Mouse (Mus musculus) CH12.LX (cell line): ENCODE measurements at regions not wholly inside any gene's neighbourhood (a gene's known extent, or its start where the extent isn't known, plus 50 kb on each side); places are given as distances from the start of the nearest gene placed in this dataset.

Experiments used
- DNase-seq: peaks from one replicate; pipeline ENCODE4 v3.0.0-alpha.2; 2013; ENCODE audit errors: extremely low read depth
- H3K27ac ChIP-seq: 2 replicates; pipeline ENCODE4 v1.5.1; 2012; ENCODE audit warnings: low read depth, mild to moderate bottlenecking, control low read depth, moderate library complexity; ENCODE audit not compliant: insufficient read depth
- H3K27me3 ChIP-seq: replicated peaks from 2 replicates; pipeline ENCODE3; 2012; ENCODE audit warnings: inconsistent platforms
- H3K36me3 ChIP-seq, 2 experiments: replicated peaks in 1 of 2; 2 replicates each; pipeline versions ENCODE3 to v1.6.1; 2012; ENCODE audit warnings: inconsistent platforms in 1 of 2, low read length in 1 of 2, mild to moderate bottlenecking in 1 of 2, mixed read lengths in 1 of 2, moderate library complexity in 1 of 2; ENCODE audit not compliant: control insufficient read depth in 1 of 2, insufficient read depth in 1 of 2
- H3K4me1 ChIP-seq, 2 experiments: 2 replicates each; pipeline ENCODE4 v1.6.1; 2012; ENCODE audit warnings: inconsistent platforms in 1 of 2, moderate library complexity in 1 of 2; ENCODE audit not compliant: insufficient read depth in 2 of 2, control insufficient read depth in 1 of 2
- H3K4me2 ChIP-seq: 2 replicates; pipeline ENCODE4 v1.6.1; 2012; ENCODE audit warnings: low read depth, mild to moderate bottlenecking, control low read depth; ENCODE audit not compliant: poor library complexity, insufficient read depth, severe bottlenecking
- H3K4me3 ChIP-seq, 3 experiments: fragments of 150-350 bp in 1 of 3; sonication (generic) in 1 of 3; replicated peaks in 1 of 3; 2 replicates each; pipeline versions ENCODE3 to v1.5.1; 2011 to 2012; ENCODE audit warnings: low read depth in 2 of 3, low read length in 2 of 3, mild to moderate bottlenecking in 2 of 3, moderate library complexity in 2 of 3, control low read depth in 1 of 3, improper control_type of control experiment in 1 of 3, inconsistent platforms in 1 of 3, mixed read lengths in 1 of 3; ENCODE audit not compliant: poor library complexity in 1 of 3
- H3K79me2 ChIP-seq: replicated peaks from 2 replicates; pipeline ENCODE4 v1.6.1; 2012; ENCODE audit warnings: mild to moderate bottlenecking, moderate library complexity; ENCODE audit not compliant: control insufficient read depth, poor library complexity, insufficient read depth, severe bottlenecking; ENCODE audit errors: extremely low read depth
- H3K9ac ChIP-seq: 2 replicates; pipeline ENCODE4 v1.6.1; 2012; ENCODE audit warnings: low read depth, mild to moderate bottlenecking, control low read depth, moderate library complexity; ENCODE audit not compliant: insufficient read depth
- H3K9me3 ChIP-seq: replicated peaks from 2 replicates; pipeline ENCODE3; 2012; ENCODE audit warnings: low read length, inconsistent platforms, mixed read lengths
- BHLHE40 ChIP-seq: IDR thresholded peaks from 2 replicates; pipeline ENCODE4 v1.6.1; 2011; ENCODE audit warnings: mild to moderate bottlenecking, low read depth, low read length, improper control_type of control experiment
- CTCF ChIP-seq, 2 experiments: IDR thresholded peaks in 1 of 2; conservative IDR thresholded peaks in 1 of 2; 2 replicates each; pipeline ENCODE4 v1.5.1; 2011 to 2012; ENCODE audit warnings: low read depth in 2 of 2, low read length in 2 of 2, improper control_type of control experiment in 1 of 2, inconsistent platforms in 1 of 2, mild to moderate bottlenecking in 1 of 2, moderate library complexity in 1 of 2
- E2F4 ChIP-seq: IDR thresholded peaks from 2 replicates; pipeline ENCODE4 v1.6.1; 2011; ENCODE audit warnings: low read depth, low read length, improper control_type of control experiment; ENCODE audit not compliant: insufficient replicate concordance
- EP300 ChIP-seq: IDR thresholded peaks from 2 replicates; pipeline ENCODE4 v1.6.1; 2011; ENCODE audit warnings: low read length, improper control_type of control experiment
- ETS1 ChIP-seq: conservative IDR thresholded peaks from 2 replicates; pipeline ENCODE4 v1.6.1; 2012; ENCODE audit warnings: low read depth, mild to moderate bottlenecking, inconsistent platforms, low read length, improper control_type of control experiment, moderate library complexity
- GABPA ChIP-seq: IDR thresholded peaks from 2 replicates; pipeline ENCODE4 v1.6.1; 2012; ENCODE audit warnings: low read depth, low read length, improper control_type of control experiment, inconsistent platforms; ENCODE audit not compliant: insufficient replicate concordance
- HCFC1 ChIP-seq: IDR thresholded peaks from 2 replicates; pipeline ENCODE4 v1.6.1; 2012; ENCODE audit warnings: low read depth, mild to moderate bottlenecking, inconsistent platforms, low read length, improper control_type of control experiment
- IRF4 ChIP-seq: IDR thresholded peaks from 2 replicates; pipeline ENCODE4 v1.6.1; 2014; ENCODE audit warnings: low read depth, mild to moderate bottlenecking, inconsistent platforms, low read length, improper control_type of control experiment
- JUN ChIP-seq: IDR thresholded peaks from 2 replicates; pipeline ENCODE4 v1.6.1; 2011; ENCODE audit warnings: low read depth, mild to moderate bottlenecking, low read length, improper control_type of control experiment, moderate library complexity; ENCODE audit not compliant: insufficient read depth
- KAT2A ChIP-seq: IDR thresholded peaks from 2 replicates; pipeline ENCODE4 v1.6.1; 2012; ENCODE audit warnings: low read length, improper control_type of control experiment, inconsistent platforms; ENCODE audit not compliant: insufficient replicate concordance
- MXI1 ChIP-seq: IDR thresholded peaks from 2 replicates; pipeline ENCODE4 v1.6.1; 2011; ENCODE audit warnings: mild to moderate bottlenecking, low read depth, low read length, improper control_type of control experiment
- MYC ChIP-seq: IDR thresholded peaks from 2 replicates; pipeline ENCODE4 v1.6.1; 2011; ENCODE audit warnings: low read depth, mild to moderate bottlenecking, improper control_type of control experiment, low read length
- NELFE ChIP-seq: IDR thresholded peaks from 2 replicates; pipeline ENCODE4 v1.6.1; 2011; ENCODE audit warnings: low read depth, low read length, improper control_type of control experiment
- NRF1 ChIP-seq: IDR thresholded peaks from 2 replicates; pipeline ENCODE4 v1.6.1; 2014; ENCODE audit warnings: low read depth, mild to moderate bottlenecking, inconsistent platforms, low read length, improper control_type of control experiment, moderate library complexity
- POLR2A ChIP-seq: IDR thresholded peaks from 2 replicates; pipeline ENCODE4 v1.6.1; 2011; ENCODE audit warnings: low read depth, mild to moderate bottlenecking, improper control_type of control experiment, low read length
- POLR2AphosphoS2 ChIP-seq: IDR thresholded peaks from 2 replicates; pipeline ENCODE4 v1.6.1; 2011; ENCODE audit warnings: low read depth, low read length, improper control_type of control experiment
- RAD21 ChIP-seq: IDR thresholded peaks from 2 replicates; pipeline ENCODE4 v1.6.1; 2011; ENCODE audit warnings: low read depth, mild to moderate bottlenecking, low read length, improper control_type of control experiment, moderate library complexity
- RCOR1 ChIP-seq: conservative IDR thresholded peaks from 2 replicates; pipeline ENCODE4 v1.6.1; 2012; ENCODE audit warnings: low read depth, mild to moderate bottlenecking, inconsistent platforms, low read length, improper control_type of control experiment
- SIN3A ChIP-seq: IDR thresholded peaks from 2 replicates; pipeline ENCODE4 v1.6.1; 2012; ENCODE audit warnings: low read length, improper control_type of control experiment, inconsistent platforms
- SMC3 ChIP-seq: IDR thresholded peaks from 2 replicates; pipeline ENCODE4 v1.6.1; 2011; ENCODE audit warnings: low read depth, low read length, improper control_type of control experiment
- TCF12 ChIP-seq: IDR thresholded peaks from 2 replicates; pipeline ENCODE4 v1.6.1; 2014; ENCODE audit warnings: low read depth, mild to moderate bottlenecking, inconsistent platforms, low read length, improper control_type of control experiment
- USF2 ChIP-seq: conservative IDR thresholded peaks from 2 replicates; pipeline ENCODE4 v1.6.1; 2011; ENCODE audit warnings: low read depth, low read length, improper control_type of control experiment
- ZC3H11A ChIP-seq: IDR thresholded peaks from 2 replicates; pipeline ENCODE4 v1.6.1; 2012; ENCODE audit warnings: low read depth, mild to moderate bottlenecking, inconsistent platforms, low read length, improper control_type of control experiment
- ZKSCAN1 ChIP-seq: IDR thresholded peaks from 2 replicates; pipeline ENCODE4 v1.6.1; 2012; ENCODE audit warnings: low read depth, inconsistent platforms, low read length, improper control_type of control experiment, borderline replicate concordance
- ZNF384 ChIP-seq: IDR thresholded peaks from 2 replicates; pipeline ENCODE4 v1.6.1; 2012; ENCODE audit warnings: low read depth, low read length, improper control_type of control experiment, inconsistent platforms
- dilution Hi-C: fragments of 300-500 bp; cut with MboI; formaldehyde crosslinking; loops from 2 replicates; pipeline ENCODE4 v1.14.3; 2020; ENCODE audit warnings: low sequenced_read_pairs; ENCODE audit not compliant: extremely low pct_unique_long_range_greater_than_20kb, extremely low pct_ligation_motif_present
- in situ Hi-C: fragments of 300-500 bp; cut with MboI; formaldehyde crosslinking; loops from 3 replicates; pipeline ENCODE4 v1.14.3; 2019; ENCODE audit warnings: low sequenced_read_pairs, low pct_ligation_motif_present, low pct_unique_long_range_greater_than_20kb, mixed read lengths

DNA sequence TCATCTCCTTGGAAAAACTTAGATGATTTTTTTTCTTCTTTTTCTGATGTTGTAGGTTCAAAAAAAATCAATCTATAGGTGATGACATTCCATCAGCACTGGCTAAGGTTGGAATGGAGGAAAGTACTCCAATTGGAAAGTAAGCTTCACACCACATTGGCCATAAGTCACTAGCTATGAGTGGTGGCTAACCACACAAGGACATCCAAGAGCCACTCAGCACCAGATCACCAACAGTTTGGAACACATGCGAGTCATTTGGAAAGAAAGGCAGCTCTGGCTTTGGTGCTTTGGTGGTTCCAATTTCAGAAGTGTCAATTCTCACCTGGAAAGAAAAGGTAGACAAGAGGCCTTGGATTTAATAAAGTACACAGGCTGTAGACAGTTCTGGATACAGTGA is 442.5 kb upstream of the Sel1l start:
- Histone ChIP-seq H3K79me2 (no peaks in the 10 kb centered on the region), H3K27ac (no peak overlapping the region), H3K9ac (no peak overlapping the region), H3K4me2 (no peak overlapping the region), H3K4me1 (no peaks in the 10 kb centered on the region), H3K4me3 (no peak overlapping the region), H3K27me3 (no peaks in the 10 kb centered on the region), H3K9me3 (no peaks in the 10 kb centered on the region), H3K36me3 (no peaks in the 10 kb centered on the region)
- DNase-seq, result no peak
- in situ Hi-C loops, result no loop called here
- dilution Hi-C loops, result no loop called here
- TF ChIP-seq ZC3H11A, result no peak
- no peak for TF ChIP-seq IRF4
- no peak for TF ChIP-seq POLR2AphosphoS2
- no peak for TF ChIP-seq JUN
- TF ChIP-seq ZNF384, result no peak
- no peak for TF ChIP-seq NELFE
- TF ChIP-seq RCOR1, result no peak
- TF ChIP-seq POLR2A, result no peak
- no peak for TF ChIP-seq SMC3
- TF ChIP-seq HCFC1, result no peak
- TF ChIP-seq USF2, result no peak
- no peak for TF ChIP-seq E2F4
- no peak for TF ChIP-seq NRF1
- no peak for TF ChIP-seq ZKSCAN1
- no peak for TF ChIP-seq SIN3A
- no peak for TF ChIP-seq CTCF (conservative IDR thresholded peaks at IDR 0.05 in 1 of 2, IDR thresholded peaks at IDR 0.05 in 1 of 2; ENCODE audit: low read depth in 2 of 2, low read length in 2 of 2)

DNA sequence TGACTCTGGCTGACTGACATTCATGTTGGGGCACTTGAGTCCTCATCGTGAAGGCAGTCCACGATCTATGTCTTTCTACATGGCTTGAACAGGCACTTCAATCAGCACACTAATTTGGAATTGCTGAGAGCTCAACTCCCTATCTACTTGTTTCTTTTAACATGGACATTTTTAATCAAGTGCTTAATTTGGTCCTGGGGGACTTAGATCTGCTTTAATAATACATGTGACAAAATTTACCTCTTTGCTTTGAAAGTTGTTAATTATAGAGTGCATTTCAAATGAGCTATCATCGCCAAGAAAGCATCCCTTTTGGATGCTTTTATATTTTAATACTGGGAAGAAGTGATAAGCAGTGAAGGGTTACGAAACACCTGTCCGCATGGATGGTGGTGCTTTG is 436.6 kb upstream of the Sel1l start:
- no peaks in the 10 kb centered on the region for H3K9me3 ChIP-seq
- H3K79me2 ChIP-seq, result no peaks in the 10 kb centered on the region
- no peak overlapping the region for H3K4me2 ChIP-seq
- H3K4me1 ChIP-seq, result no peaks in the 10 kb centered on the region
- dilution Hi-C loops, result no loop called here
- H3K36me3 ChIP-seq, result no peaks in the 10 kb centered on the region
- H3K27me3 ChIP-seq, result no peaks in the 10 kb centered on the region
- H3K4me3 ChIP-seq, result no peak overlapping the region
- H3K27ac ChIP-seq, result no peak overlapping the region
- no peak overlapping the region for H3K9ac ChIP-seq
- TF ChIP-seq MYC, result no peak
- no peak for TF ChIP-seq GABPA
- no peak for TF ChIP-seq ZC3H11A
- TF ChIP-seq IRF4, result no peak
- TF ChIP-seq POLR2A, result no peak
- no peak for TF ChIP-seq SMC3
- no peak for TF ChIP-seq NELFE
- no peak for TF ChIP-seq MXI1
- no peak for TF ChIP-seq CTCF (conservative IDR thresholded peaks at IDR 0.05 in 1 of 2, IDR thresholded peaks at IDR 0.05 in 1 of 2; ENCODE audit: low read depth in 2 of 2, low read length in 2 of 2)
- TF ChIP-seq SIN3A, result no peak
- no peak for TF ChIP-seq TCF12
- no peak for TF ChIP-seq KAT2A
- TF ChIP-seq ETS1, result no peak
- no peak for TF ChIP-seq BHLHE40
- no peak for TF ChIP-seq RAD21
- TF ChIP-seq EP300, result no peak
- TF ChIP-seq RCOR1, result no peak
- TF ChIP-seq NRF1, result no peak
- in situ Hi-C loops, result no loop called here
- no peak for DNase-seq
